8 mouse cellular contexts compared by ENCODE assay signal in the genomic region with DNA sequence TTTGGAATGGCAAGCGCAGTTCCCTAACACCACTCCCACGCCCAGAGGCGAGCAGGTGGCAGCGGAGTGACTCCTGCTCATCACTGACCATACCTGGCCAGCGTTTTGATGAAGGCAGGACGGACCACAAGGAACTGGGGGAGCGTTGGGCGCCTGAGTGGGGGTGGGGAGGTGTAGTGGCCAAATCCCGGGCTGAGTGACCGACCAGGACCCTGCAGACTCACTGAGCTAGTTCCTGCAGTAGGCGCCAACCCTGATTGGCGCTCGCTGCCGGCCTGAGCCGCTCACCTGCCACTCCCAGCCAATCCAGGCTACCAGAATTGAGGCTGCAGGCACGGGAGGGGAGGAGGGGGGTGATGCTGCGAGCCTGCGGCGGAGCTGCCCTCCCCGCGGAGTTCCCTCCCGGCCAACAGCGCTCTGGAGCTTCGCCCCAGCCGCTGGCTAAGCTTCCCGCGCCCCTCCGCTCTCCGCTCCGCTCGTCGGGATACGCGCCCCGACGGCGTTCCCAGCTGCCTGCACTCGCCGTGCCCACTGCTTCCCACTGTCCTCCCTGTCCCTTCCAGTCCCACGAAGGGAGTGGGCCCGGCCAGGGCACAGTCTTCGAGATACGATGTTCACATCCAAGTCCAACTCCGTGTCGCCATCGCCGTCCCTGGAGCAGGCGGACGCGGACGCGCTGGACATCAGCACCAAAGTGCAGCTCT. TPM values are rescaled to one million over a fixed set of nuclear protein-coding genes. Genes with fewer than 3 reads are reported as not detected.
DNase-seq lines count a peak whose midpoint lies in the region; ATAC-seq and TF ChIP-seq lines count a peak whose summit lies in the region.

A gene (plus strand): TSS at position 323 of the 704 bp plus-strand sequence.

- peak within 1 kb of the TSS; percentile 70 to 74 for H3K4me3 ChIP-seq in ES-E14 (ENCODE audit: insufficient read depth in 1 of 2, low read depth in 1 of 2, low read length in 2 of 2, poor library complexity in 1 of 2, severe bottlenecking in 1 of 2)
- peak within 1 kb of the TSS; percentile 42 for H3K4me3 ChIP-seq in forebrain, embryonic 12.5 days (replicated peaks)
- peak within 1 kb of the TSS; percentile 35 for H3K4me3 ChIP-seq in hindbrain, embryonic 14.5 days (replicated peaks; ENCODE audit: low read length)
- H3K4me3 ChIP-seq in small intestine, adult 2 months (ENCODE audit: low read depth, low read length): peak within 1 kb of the TSS; percentile 57

- intact Hi-C loops in left cerebral cortex, postnatal 4 days (cut with DNase I): no loop called here

- in situ Hi-C loops in ES-E14 (cut with MboI; ENCODE audit: low sequenced_read_pairs in 2 of 2, unreplicated experiment in 2 of 2): no loop called here

- peak within 1 kb of the TSS; percentile 66 for H3K4me2 ChIP-seq in forebrain, embryonic 12.5 days
- H3K4me2 ChIP-seq in hindbrain, embryonic 14.5 days (replicated peaks): peak within 1 kb of the TSS; percentile 52

- peak; percentile 67; the same call in 1 of the 2 replicates for ATAC-seq in cerebellum, adult (ENCODE audit: insufficient number of reproducible peaks, low FRiP score, low TSS enrichment)
- ATAC-seq in forebrain, embryonic 12.5 days (ENCODE audit: low FRiP score): peak; percentile 74
- peak; percentile 57; the same call in 1 of the 2 replicates for ATAC-seq in hindbrain, embryonic 14.5 days (ENCODE audit: low FRiP score)
- ATAC-seq in megakaryocyte-erythroid progenitor cell, adult 5-6 weeks (replicated peaks; ENCODE audit: low FRiP score, low TSS enrichment, poor library complexity, severe bottlenecking): peak; percentile 50; the same call in 1 of the 2 replicates

- no peaks in the 10 kb centered on the region for H3K9me3 ChIP-seq in ES-E14 (ENCODE audit: control insufficient read depth, insufficient read depth, low read depth, low read length)
- H3K9me3 ChIP-seq in forebrain, embryonic 12.5 days: no peaks in the 10 kb centered on the region
- H3K9me3 ChIP-seq in hindbrain, embryonic 14.5 days (ENCODE audit: control insufficient read depth, low read length): no peaks in the 10 kb centered on the region

- peaks cover 55% of the 10 kb centered on the region for H3K27me3 ChIP-seq in forebrain, embryonic 12.5 days
- H3K27me3 ChIP-seq in hindbrain, embryonic 14.5 days (ENCODE audit: control insufficient read depth, insufficient read depth, low read length): peaks cover 44% of the 10 kb centered on the region
- peaks cover 9% of the 10 kb centered on the region; the same call in 1 of the 2 replicates for H3K27me3 ChIP-seq in small intestine, adult 2 months (ENCODE audit: control insufficient read depth, insufficient read depth, low read length)

- H3K36me3 ChIP-seq in ES-E14 (ENCODE audit: control insufficient read depth, insufficient read depth, low read length, poor library complexity, severe bottlenecking): no peaks in the 10 kb centered on the region
- H3K36me3 ChIP-seq in forebrain, embryonic 12.5 days (replicated peaks): no peaks in the 10 kb centered on the region
- H3K36me3 ChIP-seq in hindbrain, embryonic 14.5 days (replicated peaks; ENCODE audit: control insufficient read depth, insufficient read depth): no peaks in the 10 kb centered on the region
- H3K36me3 ChIP-seq in small intestine, adult 2 months (ENCODE audit: control insufficient read depth, insufficient read depth, low read length): no peaks in the 10 kb centered on the region

- WGBS in forebrain, embryonic 12.5 days: 1% methylated on average over 48 of the region's 52 CpGs
- WGBS in hindbrain, embryonic 14.5 days: 1% methylated on average over 51 of the region's 52 CpGs
- 2% methylated on average over 52 of the region's 52 CpGs for WGBS in small intestine, adult 2 months

- H3K9ac ChIP-seq in ES-E14 (ENCODE audit: insufficient read depth, low read depth, low read length, poor library complexity, severe bottlenecking): peak within 1 kb of the TSS; percentile 65
- peak within 1 kb of the TSS; percentile 38 for H3K9ac ChIP-seq in forebrain, embryonic 12.5 days
- peak within 1 kb of the TSS; percentile 45; the same call in 1 of the 2 replicates for H3K9ac ChIP-seq in hindbrain, embryonic 14.5 days

- TF ChIP-seq CTCF in small intestine, adult 2 months (IDR thresholded peaks at IDR 0.05; ENCODE audit: extremely low read depth, insufficient read length, insufficient replicate concordance, low read depth, low read length): no peak

- no peak for TF ChIP-seq POLR2A in small intestine, adult 2 months (IDR thresholded peaks at IDR 0.05; ENCODE audit: low read depth, low read length)

- DNase-seq in ES-E14 (ENCODE audit: low read depth, low spot score): peak; percentile 40
- no peak for DNase-seq in hindbrain, embryonic 14.5 days (ENCODE audit: low spot score)
- DNase-seq in left cerebral cortex, postnatal 4 days: peak; percentile 37
- no peak for DNase-seq in c-Kit-positive CD71-positive TER-119-positive erythroid progenitor cells, embryonic 14.5 days (ENCODE audit: low spot score)

- peaks cover 2 to 4% of the 10 kb centered on the region in 2 experiments; a peak in 1 of 4 replicates for H3K4me1 ChIP-seq in ES-E14 (ENCODE audit: control insufficient read depth in 2 of 2, insufficient read depth in 2 of 2, low read length in 2 of 2, poor library complexity in 1 of 2)
- H3K4me1 ChIP-seq in forebrain, embryonic 12.5 days: peaks cover 21% of the 10 kb centered on the region
- H3K4me1 ChIP-seq in hindbrain, embryonic 14.5 days (replicated peaks; ENCODE audit: control insufficient read depth, insufficient read depth, low read length): peaks cover 14% of the 10 kb centered on the region; the same call in 1 of the 2 replicates
- H3K4me1 ChIP-seq in small intestine, adult 2 months (ENCODE audit: control insufficient read depth, insufficient read depth, insufficient read length, low read length): peaks cover 12% of the 10 kb centered on the region

- no peak within 1 kb of the TSS for H3K27ac ChIP-seq in ES-E14 (ENCODE audit: insufficient read depth, low read depth, low read length, poor library complexity, severe bottlenecking)
- H3K27ac ChIP-seq in forebrain, embryonic 12.5 days: no peak within 1 kb of the TSS
- H3K27ac ChIP-seq in hindbrain, embryonic 14.5 days: no peak within 1 kb of the TSS
- no peak within 1 kb of the TSS for H3K27ac ChIP-seq in small intestine, adult 2 months (ENCODE audit: insufficient read depth, low read depth, low read length)

TF ChIP-seq in ES-E14, 5 proteins besides CTCF, POLR2A, EP300 and RAD21:
- TF ChIP-seq ZNF384 (IDR thresholded peaks at IDR 0.05; ENCODE audit: low read depth, low read length): no peak
- no peak for TF ChIP-seq CHD2 (IDR thresholded peaks at IDR 0.05; ENCODE audit: low read depth, low read length)
- no peak for TF ChIP-seq ZC3H11A (IDR thresholded peaks at IDR 0.05; ENCODE audit: borderline replicate concordance, low read depth, low read length)
- no peak for TF ChIP-seq MAFK (IDR thresholded peaks at IDR 0.05; ENCODE audit: insufficient read depth, low read depth, low read length)
- TF ChIP-seq HCFC1 (IDR thresholded peaks at IDR 0.05; ENCODE audit: borderline replicate concordance, insufficient read depth, low read length): no peak

RNA-seq across cellular contexts. Expression of the gene that starts here (rescaled TPM):
- total RNA-seq in ES-E14 (2012; rRNA removed): 8.2 and 8.7 TPM in 2 replicates
- 0.40 and 0.65 TPM in 2 replicates for polyA plus RNA-seq in forebrain, embryonic 12.5 days (2016; fragmentation: Nextera tagmentation; extraction: Ambion mirVana)
- polyA plus RNA-seq in hindbrain, embryonic 14.5 days (2014; fragmentation: Nextera tagmentation; extraction: Ambion mirVana): 3.5 and 5.9 TPM in 2 replicates
- 1 to 10 TPM; 1.4 to 1.6 TPM for total RNA-seq in left cerebral cortex, postnatal 4 days (2021)
- 0.45 TPM in 1 of 2 replicates, not detected in the other for total RNA-seq in megakaryocyte-erythroid progenitor cell, adult 5-6 weeks (2014; fragmentation: Nextera tagmentation)
- total RNA-seq in megakaryocyte-erythroid progenitor cell, adult 5-6 weeks (2017): not detected in 2 replicates
- polyA plus RNA-seq in small intestine, adult 2 months (2012; rRNA removed): 0.23 and 0.41 TPM in 2 replicates

Comparison
In these comparisons a context has a peak if more than half of its experiments do, and no peak if none do; other contexts are left out.
1. Peak in ATAC-seq, H3K4me3 ChIP-seq, H3K9ac ChIP-seq and H3K4me2 ChIP-seq in forebrain, embryonic 12.5 days; RNA of the gene not detected or under 1 TPM.
2. Peak in ATAC-seq in megakaryocyte-erythroid progenitor cell, adult 5-6 weeks; RNA of the gene not detected or under 1 TPM.
3. DNase-seq: peak in ES-E14 (single experiment) and left cerebral cortex, postnatal 4 days (single experiment); none in hindbrain, embryonic 14.5 days (single experiment) and c-Kit-positive CD71-positive TER-119-positive erythroid progenitor cells, embryonic 14.5 days (single experiment).
4. Peak in every context shown above with its lines, with median percentiles within 50 percentile points of each other: H3K4me3 ChIP-seq, H3K9ac ChIP-seq and ATAC-seq.